Mouse (Mus musculus): ENCODE results near the gene Endov.

Gene Endov

DNA sequence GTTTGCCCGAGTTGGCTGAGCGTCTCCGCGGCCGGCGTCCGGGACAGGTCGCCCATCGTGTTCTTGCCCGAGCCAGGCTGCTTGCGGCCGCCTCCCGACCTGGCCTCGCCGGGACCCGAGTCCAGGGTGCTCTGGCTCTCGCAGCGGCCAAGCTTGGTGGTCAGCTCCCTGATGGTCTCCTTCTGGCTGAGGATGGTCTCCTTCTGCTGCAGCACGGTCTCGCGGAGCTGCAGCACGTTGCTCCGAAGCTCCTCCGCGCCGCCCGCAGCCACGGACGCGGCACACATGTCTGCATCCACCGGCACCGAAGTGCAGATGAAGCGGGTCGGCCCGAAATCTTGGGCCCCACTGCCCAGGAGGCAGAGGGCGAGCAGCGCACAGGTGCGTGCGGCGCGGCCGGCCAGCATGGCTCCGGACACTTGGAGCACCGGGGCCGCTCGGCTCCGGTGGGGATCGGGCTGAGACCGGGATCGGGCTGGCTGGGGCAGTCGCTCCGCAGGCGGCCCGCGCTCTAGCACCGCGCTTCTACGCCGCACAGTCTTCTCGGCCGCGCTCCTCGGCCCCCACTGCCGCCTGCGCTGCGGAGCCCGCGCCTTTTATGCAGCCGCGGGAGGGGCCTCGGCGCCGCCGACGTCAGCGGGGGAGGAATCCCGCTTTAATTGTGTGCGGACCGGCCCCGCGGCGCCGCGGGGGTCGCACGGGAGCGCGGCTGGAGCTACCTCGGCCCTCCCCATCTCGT, 56.2 kb downstream of the Endov start, which contains the start of gene Nptx1:
Gene Nptx1, minus strand, starts transcription at position 571 of the 739 bp plus-strand sequence.
- DNase-seq, result peak; percentile 81 to 84

DNA sequence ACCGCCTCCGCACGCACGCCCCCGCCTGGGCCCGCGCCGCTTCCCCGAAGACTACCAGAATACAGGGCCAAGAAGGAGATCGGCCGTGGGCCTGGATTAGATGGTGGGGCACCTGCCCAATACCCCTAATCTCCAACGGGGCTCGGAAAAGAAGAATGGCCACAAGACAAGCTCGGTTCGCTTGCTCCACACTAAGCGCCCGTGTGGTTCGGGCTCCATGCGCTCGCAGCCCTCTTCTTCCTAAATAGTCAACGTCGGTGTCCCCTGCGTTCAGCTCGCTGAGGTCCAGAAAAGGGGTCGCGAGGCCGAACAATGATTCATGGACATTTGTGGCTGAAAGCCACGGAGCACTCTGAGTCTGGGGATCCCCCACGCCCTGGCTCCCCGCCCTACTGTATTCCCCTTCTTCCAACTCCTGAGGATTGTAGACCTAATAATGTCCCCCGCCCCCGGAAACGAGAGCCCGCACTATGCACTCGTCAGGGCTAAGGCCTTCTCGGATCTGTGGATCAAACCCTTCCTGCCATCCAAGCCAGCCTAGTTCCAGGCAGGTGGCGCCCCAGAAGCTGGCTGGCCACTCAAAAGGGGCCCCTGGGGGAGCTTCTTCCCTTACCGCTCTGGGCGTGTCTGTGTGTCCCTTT, 56.9 kb downstream of the Endov start:
- DNase-seq, result peak; percentile 54 to 69

DNA sequence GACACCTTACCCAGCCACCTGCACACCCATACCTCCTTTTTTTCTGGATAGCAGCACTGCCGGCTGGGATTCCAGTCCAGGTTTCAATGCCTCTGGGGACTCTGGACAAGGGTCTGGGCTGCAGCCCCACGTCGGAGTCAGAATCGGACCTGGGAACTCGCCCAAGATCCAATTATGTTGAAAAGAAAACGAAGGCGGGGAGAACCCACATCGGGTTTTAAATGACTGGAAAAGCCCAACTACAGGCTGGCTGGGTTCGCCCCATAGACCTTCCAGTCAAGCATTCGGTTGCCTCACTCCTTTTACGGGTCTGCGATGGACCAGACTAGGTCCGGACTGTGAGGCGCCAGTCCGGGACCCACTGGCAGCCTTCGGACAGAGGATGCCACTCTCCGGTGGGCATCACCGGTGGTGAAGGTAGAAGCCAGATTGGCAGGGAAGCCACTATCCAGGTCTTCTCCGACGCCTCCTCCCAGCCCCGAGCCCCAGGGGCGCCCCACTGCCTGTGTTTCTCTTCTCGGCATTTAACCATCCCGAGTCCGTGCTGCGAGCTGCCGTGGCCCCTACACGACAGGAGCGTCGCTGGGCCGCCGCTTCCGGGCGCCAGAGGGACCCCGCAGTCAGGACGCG, 57.7 kb downstream of the Endov start:
- DNase-seq, result peak; percentile 40 to 64

DNA sequence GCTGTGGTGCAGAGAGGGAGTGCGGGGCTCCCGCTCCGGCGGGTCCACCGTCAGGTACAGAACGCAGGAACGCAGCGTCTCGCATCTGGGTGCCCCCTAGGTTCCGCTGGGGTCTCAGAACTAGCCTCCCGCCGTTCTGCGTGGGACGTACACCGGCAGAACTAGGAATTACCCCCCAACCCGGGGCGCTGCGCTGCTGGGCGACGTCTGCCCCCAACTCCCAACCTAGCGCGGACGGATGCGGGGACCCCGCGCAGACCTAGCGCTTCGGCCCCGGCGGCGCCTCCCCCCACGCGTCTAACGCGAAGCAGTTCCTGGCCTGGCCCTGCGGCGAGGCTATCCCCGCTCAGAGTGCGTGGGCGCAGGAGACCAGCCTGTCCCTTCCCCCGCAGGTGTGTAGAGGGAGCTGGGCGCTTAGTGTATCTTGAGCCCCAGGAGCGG, 58.2 kb downstream of the Endov start:
- DNase-seq, result peak; percentile 54 to 62

DNA sequence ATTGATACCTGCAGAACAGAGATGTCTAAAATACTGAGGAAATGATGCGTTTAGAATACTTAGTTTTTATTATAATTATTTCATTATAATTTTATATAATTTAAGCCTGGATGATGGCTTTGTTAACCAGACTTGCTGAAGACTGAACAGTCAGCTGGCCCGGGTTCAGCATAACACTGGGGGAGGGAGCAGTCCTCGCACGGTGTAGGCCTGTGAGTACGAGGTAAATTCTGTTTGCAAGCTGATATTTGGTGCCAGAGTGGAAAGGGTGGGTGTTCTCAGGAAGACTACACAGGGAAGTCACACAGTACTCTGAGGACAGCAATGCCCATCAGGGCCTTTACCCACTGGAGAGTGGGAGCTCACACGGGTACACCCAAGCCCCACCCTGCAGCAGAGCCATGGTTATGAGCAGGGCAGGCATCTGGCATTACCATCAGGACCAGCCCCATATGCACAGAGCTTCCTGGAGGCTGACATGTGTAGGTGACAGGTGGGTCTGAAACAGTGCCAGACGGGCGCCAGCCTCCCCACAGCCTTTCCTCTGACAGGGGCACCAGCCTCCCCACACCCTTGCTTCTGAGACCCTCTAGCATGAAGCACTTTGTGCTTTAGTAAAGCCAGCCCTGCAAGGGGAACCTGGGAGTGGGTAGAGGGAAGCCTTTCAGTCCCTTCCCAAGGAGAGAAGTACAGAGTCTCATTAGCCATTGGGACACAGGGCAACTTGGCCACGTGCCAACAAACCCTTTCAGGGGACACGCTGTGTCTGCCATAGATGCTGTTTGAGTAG, 59.6 kb downstream of the Endov start:
- peak; percentile 71 to 73 for DNase-seq

DNA sequence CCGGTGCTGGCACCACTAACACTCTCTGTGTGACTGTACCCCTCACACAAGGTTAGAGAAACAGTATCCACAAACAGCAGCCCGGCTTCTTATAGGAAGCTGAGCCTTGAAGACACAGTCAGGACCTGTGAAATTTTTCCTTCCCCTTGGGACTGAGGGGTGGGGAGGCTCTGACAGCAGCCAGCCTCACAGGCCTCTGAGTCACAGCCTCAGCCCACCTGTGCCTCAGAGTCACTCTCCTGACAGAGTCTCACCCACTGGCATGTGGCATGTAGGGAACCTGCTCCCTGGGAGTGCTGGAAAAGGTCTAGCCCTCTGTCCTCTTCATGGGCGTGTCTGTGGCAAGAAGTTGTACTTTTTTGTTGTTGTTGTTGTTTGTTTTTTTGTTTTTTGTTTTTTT, 60.3 kb downstream of the Endov start:
- DNase-seq, result no peak

DNA sequence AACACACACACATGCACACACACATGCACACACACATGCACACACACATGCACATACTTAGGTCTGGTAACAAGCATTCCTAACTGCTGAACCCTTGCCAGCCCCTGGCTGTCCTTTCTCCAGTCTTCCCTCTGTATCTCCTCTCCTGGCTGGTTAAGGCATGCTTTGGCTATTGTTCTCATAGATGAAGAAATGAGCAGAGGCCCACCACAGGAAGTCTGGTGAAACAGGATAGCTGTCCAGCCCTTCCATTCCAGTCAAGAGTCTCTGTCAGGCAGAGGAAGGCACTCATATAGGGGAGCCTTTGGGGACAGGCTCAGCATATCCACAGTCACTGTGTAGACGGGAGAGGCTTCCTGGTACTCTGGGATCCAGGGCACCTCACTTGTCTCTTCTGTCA, 61.2 kb downstream of the Endov start:
- DNase-seq, result peak in 1 of 2 experiments; percentile 46

DNA sequence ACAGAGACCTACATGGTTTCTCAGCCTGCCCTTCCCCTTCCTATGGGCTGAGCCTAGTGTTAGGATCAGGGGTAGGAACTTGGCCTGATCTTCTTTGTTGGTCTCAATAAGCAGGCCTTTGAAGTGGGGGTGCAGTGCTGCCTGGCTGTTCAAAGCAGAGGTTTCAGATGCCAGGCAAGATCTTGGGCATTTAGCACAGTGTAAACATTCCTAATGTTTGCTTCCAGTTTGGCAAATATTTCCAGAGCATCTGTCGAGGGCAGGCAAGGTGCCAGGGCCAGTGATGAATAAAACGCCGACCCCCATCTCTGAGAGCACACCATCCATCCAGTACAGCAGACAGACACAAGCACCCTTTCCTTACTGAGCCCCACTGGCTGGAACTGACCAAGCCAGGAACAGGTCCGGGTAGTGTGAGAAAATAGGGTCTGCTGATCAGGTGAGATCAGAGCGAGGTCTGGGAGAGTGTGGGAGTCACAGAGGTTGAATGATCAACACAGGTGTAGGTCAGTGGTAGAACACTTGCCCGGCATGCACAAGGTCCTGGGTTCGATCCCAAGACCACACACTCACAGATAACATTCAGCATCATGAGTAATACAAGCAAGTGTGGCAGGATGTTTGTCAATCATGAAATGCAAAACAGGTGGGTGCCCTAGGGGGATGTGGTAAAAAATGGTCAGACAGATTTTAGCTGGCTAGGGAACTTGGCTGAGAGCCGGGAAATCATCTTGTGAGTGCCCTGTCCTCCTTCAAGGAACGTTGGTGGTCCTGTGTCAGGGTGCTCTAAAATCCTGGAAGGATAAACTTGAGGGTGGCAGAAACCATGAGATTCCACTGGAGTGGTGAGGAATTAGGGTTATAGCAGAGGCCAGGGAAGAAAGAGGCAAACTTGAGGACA, 62.0 kb downstream of the Endov start:
- DNase-seq, result peak; percentile 76 to 84

DNA sequence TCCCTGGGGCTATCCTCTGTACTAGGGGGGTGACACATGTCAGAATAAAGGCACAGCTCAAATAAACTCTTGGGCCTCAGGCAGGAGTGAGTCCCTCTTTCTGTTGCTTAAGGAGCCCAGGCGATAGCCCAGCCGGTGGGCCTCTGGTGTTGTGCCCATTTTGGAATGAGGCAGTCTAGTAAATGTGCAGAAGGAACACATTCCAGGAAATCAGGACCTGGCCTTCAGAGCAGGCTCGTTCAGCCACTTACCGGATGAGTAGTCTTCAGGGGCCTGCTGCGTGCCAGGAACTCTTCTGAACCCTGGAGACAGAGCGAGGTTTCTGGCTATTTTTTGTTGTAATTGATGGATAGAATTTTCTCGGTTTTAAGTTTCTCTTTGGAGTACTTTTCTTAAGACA, 63.6 kb downstream of the Endov start:
- peak; percentile 48 to 58 for DNase-seq

DNA sequence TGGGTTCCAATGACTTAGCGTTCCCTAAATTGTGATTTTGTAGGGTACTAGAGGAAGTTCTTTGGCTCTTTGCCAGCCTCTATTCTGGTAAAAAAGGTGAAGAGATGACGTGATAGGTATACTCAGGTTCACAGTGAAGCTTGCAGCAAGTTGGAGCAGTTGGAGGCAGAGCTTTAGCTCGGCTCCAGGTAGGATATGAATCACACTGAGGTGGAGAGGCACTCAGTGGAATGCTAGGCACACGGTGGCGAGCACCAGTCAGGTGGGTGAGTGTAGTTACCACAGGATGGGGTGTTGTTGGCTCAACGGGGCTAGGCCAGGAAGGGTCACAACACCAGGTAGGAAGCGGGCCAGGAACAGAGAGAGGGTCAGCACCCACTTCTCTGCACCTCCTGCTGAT, 64.0 kb downstream of the Endov start:
- peak in 1 of 2 experiments; percentile 26 for DNase-seq

DNA sequence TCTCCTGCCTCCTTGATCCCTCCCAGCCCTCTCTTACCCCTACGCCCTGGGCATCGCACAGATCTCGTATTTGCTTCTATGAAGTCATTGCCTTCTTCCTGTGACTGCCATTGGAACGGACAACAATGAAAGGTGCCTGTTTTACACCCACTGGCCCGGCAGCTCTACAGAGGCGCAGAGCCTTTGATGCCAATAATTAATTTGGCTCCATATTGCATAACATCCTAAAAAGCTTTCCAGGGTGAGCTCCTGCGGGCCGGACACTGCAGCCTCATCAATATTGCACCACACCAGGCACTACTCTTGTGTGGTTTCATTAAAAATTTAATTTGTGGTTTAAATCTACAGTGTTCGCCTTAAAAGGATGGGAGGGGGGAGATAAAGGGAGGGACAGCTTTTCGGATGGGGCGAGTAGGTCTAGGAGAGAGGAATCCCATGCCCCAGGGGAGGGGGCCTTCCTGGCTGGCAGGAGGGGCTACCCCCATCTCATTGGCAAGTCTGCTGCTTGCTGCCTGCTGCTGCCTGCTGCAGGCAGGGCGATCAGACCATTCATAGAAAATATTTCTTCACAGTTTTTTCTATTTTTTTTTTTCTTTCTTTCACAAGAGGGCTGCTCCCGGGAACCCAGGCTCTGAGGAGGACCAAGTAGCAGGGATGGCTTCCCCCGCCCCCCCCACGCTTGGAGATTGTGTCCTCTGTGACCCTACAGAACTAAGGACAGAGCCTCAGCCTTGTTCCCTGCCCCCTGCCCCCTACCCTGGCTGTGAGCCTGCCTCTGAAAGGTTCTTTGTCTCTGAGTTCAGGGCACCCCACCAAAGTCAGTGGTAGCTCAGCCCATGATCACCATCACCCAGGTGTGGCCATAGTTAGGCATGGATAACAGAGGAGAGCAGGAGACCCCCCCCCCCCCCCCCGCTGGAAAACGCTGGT, 67.1 kb downstream of the Endov start:
- DNase-seq, result peak in 1 of 2 experiments; percentile 56

DNA sequence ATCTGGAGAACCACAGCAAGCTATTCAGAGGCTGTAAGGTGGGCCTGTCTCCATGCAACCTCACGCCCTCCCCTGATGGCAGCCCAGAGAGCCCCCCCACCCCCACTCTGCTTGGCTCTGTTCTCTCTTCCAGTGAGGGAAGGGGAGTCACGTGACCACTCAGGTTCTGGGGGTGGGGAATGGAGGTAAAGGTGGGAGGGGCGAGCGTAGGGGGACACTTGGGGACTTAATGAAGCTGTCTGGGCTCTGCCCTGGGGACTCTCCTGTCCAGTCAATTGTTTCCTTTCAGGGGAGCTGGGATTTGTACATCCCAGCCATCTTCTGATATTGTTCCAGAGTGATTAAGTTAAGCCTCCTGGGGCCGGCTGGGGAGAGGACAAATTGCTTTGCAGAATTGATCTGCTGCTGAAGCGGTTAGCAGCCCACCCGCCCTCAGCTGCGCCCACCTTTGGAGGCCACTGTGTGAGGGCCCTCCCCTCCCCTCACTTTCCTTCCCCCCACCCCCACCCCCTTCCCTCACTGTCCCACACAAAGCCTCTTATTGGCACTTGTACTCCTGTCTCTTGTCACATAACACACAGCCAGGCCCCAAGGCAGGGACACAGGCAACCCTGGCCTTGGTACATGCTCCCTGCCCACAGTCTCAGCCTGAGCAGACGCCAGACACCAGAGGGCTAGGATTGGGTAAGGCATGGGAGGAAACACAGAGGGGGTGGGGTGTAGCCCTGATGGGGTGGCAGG, 67.9 kb downstream of the Endov start:
- no peak for DNase-seq

Data from cerebellum, postnatal 10 days (tissue).